Mouse (Mus musculus): ENCODE data around the gene Ehf.

Ehf gene

GRCm38 (mm10) chr2:103213547-103213946, 89.5 kb downstream of the Ehf start:
- DNase-seq (ENCODE audit: low read depth) = no peak

All from naive thymus-derived CD4-positive, alpha-beta T cell, adult 2 months (primary cell).